Mouse (Mus musculus) NIH3T3 (cell line): ENCODE results near the gene Frem2.

ENCODE experiments used
- DNase-seq: peaks from one replicate; pipeline ENCODE4 v3.0.0-alpha.2; 2012; ENCODE audit warnings: low read depth

Gene Frem2

DNA sequence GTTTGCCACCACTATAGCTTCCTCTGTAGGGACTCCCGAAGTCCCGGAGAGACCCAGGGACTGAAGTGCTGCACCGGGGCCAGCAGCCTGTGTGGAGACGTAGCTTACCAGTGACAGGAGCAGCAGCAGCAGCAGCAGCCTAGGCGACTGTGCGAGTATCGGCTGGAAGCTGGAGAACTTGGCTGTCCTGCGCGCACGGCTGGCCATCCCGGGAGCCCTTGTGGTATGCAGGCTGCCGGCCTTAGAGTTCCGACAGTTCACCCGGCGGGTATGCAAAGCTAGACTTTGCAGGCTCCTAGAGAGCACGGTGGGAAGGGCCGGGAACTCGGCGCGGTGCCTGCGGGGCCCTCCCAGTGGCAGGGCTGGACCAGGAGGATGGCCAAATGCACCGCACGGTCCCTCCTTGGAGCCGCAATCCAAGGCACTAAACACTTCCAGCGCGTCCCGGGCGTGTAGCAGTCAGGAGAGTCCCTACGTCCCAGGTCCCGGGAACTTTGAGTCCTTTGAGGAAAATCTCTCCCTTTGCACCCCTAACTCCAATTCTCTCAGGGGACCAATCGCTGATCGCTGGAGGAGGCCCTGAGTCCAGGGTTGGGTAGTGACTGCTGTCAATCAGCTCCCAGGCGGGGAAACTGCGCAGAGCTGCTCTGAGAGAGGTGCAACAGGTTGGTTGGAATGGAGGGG lies at the start of gene Frem2:
TSS of gene Frem2 (minus strand) at position 478 of the 684 bp plus-strand sequence.
- DNase-seq = no peak

- DNase-seq = no peak
Observed at GRCm38 (mm10) chr3:53705992-53706495, 48.9 kb upstream of the Frem2 start.

DNA sequence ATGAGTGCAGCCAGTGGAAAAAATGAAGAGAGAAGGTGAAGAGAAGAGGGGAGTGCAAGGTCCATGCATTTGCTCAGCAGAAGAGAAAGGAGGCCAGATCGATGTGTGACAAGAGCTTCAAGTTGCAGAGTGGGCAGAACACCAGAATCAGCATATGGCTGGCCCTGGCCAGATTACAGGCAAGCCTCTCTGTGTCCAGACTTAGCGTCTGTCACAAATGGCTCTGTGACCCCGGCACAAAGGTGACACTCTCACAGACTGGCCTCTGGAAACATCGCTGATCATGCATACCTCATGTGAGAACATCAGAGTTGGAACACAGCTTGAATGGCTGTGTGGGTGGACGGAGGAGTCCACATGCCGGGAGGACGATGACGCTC lies 46.0 kb upstream of the Frem2 start:
- DNase-seq = no peak

DNA sequence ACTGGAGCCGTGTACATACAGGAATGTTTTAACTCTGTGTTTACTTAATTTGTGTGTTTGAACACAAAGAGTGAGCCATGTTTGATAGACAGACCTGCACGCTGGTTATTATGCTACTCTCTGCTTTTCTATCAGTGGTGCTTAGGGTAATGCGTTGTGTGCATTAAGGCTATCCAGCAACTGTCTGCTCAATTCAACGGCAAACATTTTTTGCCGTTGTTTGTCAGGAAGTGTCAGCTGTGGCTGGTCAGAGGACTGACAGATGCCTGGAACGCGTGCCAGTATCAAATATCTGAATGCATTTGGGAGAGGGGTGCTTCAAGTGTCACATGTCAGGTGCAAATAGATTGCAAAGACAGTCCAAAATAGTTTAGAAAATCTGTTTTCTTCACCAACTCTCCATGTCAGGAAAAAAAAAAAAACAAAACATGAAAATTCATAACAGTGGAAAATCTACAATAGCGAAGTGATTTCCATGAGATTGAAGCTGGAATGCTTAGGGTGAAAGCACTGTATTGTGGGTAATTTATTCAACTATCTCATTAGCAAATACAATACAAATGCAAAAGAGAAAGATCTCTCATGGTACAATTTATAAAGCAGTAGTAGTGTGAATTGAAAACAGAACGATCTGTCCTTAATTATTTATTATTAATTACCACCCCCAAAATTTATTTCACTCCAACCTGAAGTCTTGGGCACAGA lies 45.4 kb upstream of the Frem2 start:
- no peak for DNase-seq

- no peak for DNase-seq
Observed at GRCm38 (mm10) chr3:53701940-53702339, 44.8 kb upstream of the Frem2 start.

DNA sequence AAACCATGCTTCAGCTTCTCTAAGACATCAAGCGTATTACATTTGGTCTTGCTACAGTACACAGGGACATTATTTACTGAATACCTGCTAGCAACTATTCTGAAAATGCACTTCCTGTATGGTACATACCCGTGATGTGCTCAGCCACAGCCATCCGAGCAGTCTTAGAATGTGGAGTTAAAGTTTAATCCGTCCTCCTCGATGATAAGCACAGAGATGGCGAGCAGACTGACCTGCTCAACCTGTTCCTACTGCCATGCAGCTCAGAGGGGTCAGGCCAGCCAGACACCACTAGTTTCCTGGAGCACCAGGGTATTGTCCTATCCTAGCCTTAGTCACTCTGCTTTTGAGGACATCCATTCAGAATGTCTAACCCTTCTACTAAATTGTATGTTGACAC lies 30.6 kb upstream of the Frem2 start:
- DNase-seq = no peak

- no peak for DNase-seq
Observed at GRCm38 (mm10) chr3:53682244-53682643, 25.1 kb upstream of the Frem2 start.

GRCm38 (mm10) chr3:53680816-53681215 lies 23.7 kb upstream of the Frem2 start:
- DNase-seq = no peak

GRCm38 (mm10) chr3:53674225-53674624 lies 17.1 kb upstream of the Frem2 start:
- DNase-seq = no peak

DNA sequence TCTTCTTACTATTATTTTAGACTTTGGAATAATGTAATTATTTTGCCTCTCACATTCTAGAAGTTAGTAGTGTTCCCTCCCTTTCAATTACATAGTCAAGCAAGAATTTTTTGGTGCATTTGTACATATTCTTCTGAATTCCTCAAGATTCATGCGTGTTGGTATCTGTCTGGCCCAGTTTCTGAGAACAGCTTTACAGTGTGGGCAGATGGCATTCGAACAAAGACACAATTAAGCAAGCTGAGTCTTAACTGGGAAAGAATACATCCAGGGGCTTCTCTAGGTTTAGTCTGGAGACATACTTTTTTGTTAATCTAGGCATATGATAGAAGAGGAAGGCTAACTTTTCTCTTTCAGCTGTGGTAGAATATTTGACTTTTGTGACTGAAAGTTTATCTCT lies 12.6 kb upstream of the Frem2 start:
- no peak for DNase-seq

DNA sequence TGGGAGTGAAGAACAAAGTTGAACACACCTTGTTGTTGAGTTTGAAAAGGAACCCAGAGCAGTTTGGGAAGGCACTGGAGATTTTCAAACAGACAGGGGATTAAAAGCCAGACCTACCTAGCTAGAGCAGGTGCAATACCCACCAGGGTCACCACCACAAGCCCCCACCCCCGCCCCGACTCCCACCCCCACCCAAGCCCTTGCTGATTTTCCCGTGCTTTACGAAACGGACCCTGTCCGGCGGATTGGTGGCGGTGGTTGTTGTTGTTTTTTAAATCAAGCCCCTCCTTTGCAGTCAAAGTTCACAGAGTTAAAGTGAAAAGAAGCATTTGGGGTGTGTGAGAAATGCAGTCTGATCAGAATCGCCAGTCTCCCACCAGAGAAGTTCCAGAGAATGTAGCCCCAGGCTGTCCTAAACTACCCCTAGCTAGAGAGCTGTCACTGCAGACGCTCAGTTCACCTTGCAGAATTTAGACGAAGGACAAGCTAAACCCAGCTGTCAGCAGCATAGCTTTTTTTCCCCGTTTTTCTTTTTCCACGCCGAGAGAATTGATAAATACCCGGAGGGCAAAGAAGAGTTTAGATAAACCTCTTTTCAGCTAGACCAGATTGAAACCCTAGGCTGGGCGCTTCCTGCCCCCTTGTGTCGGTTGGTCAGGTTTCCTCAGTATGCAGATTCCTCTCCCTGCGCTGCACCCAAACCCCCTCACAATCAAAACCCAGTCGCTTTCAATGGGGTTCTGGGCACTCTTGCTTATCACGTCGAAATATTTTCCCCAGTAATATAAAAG lies 784 bp upstream of the Frem2 start:
- DNase-seq = no peak

DNA sequence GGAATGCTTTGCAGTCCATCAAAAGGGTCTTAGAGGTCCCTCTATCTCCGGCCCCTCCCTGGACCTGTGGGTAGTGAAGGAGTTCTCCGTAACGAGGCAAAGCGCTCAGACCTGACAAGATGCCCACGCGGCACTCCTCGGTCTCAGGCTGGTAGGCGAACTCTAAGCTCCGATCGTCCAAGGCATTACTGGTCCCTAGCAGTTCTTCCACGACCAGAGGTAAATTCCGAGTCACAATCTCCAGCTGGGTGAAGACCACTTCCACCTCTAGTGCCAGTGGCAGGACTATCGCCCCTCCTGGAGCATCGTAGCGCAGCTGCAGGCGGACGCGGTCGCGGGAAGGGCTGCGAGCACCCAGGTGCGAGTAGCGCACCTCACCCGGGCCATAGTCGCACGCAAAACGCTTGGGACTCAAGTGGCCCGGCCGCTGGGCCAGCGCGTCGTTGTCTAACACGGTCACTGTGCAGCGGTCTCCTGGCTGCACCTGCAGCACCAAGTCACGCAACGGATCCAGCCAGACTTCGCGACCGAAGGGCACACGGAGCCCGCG lies 752 bp downstream of the Frem2 start:
- no peak for DNase-seq

DNA sequence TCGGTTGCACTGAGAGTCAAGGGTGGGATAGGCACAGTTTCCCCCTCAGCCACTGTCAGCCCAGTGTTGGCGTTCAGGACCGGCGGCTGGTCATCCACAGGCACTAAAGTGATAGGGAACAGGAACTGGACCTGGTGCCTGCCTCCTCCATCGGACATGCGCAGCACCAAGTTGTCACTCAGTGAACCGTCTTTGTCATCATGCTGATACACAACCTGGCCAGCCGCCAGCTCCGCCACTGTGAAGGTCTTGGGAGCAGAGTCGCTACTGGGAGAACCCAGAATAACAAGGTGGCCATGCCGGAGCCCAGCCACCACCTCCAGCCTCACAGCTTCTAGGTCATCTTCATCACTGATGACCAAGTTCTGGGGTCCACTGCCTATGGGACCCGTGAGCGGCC lies 1.8 kb downstream of the Frem2 start:
- no peak for DNase-seq

- no peak for DNase-seq
Observed at GRCm38 (mm10) chr3:53650003-53650748, 7.0 kb downstream of the Frem2 start.

- DNase-seq = no peak
Observed at GRCm38 (mm10) chr3:53649425-53649824, 7.7 kb downstream of the Frem2 start.

GRCm38 (mm10) chr3:53648902-53649301 lies 8.3 kb downstream of the Frem2 start:
- no peak for DNase-seq

DNA sequence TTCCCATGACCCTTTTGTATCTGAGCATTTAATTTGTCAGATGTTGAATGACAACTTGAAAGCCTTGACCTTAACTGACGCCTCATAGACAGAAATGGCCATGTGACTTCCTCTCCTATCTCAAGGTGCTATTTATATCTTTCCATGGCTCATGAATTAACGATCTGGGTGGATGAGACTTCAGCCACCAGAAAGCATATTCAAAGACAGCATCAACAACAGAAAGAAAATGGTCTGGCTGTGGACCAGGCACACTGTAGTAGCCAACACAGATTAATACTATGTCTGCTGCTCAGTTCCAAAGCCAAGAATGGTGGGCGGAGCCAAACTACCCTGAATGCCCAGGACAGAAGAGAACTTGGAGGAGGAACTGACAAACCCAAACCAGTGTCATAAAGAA lies 21.2 kb downstream of the Frem2 start:
- no peak for DNase-seq

DNA sequence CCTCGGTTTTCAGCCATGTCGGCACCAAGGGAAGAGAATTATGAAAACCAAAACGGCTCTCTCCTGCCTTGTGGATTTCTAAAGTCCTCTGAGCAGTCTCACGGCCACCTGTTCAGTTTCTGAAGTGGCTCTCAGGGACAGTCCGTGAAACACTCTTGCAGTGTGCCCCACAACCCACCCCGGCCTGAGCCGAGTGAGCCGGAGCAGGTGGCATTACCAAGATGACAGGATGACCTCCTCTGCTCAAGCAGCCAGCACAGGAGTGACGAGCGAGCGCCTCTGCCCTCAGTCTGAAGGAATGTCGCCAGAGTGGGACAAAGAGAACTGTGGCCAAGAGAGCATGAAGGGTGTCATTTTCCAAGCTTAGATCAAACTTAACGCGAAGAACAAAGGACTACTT lies 26.0 kb downstream of the Frem2 start:
- no peak for DNase-seq

GRCm38 (mm10) chr3:53630630-53631029 lies 26.5 kb downstream of the Frem2 start:
- DNase-seq = no peak

DNA sequence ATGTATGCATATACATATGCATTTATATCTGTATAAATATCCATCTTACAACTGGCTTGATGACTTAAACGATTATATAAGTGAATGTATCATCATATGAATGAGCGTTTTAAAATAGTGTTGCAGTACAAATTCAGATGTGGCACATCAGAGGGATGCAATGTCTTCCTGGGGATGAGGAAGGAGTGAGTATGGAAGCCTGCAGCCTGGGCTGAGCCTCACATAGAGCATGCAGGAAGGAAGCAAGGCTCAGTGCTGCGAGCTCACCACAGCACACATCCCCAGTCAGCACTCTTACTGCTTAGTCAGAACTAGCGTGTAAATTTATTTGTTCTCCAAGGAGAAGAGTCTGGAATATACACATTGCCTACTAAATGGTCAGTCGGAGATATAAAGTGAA lies 27.2 kb downstream of the Frem2 start:
- DNase-seq = no peak

DNA sequence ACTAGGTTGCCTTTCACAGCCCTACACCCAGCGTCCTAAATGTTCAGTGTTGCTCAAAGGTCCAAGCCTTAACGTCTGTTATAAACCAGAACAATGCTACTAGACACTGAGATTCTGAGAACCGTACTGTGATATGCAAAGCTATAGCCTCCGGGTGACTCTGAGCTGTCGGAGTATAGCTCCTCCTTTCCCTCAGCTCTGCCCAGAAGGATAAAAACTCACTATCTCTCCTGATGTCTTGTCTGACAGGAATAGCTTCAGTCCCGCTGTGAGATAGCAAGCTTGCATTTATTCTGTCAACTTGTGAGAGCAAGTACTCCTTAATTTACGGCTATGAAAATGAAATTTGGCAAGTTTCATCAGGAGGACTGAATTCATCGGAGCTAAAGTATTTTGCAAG lies 33.9 kb downstream of the Frem2 start:
- no peak for DNase-seq

DNA sequence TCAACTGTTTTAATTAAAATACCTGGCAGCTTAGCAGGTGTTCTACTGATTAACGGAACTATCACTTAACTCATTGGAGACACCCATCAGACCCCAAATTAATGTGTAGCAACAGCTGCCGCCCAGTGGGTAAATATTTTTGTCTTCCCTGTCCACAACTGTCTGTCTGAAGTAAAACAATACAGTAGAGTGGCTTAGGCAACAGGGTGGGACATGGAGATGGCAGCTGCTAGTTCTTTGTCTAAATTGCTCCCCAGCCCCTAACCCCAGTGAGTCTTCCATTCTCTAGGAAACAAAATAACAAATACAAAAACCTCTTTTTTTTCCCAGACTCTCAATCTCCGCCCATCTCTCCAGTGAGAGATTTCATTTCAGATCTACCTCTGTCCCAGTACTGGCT lies 36.2 kb downstream of the Frem2 start:
- DNase-seq = no peak
